Mouse (Mus musculus) olfactory bulb, adult 2 months (tissue): ENCODE measurements around the gene BC004004. TPM values are rescaled to one million over a fixed set of nuclear protein-coding genes. Genes with fewer than 3 reads are reported as not detected.
"Not testable (repeated sequence)": the region's sequence is repeated elsewhere in the genome, so short reads cannot be mapped to it uniquely, and the experiment has no call there.

Experiments used
- H3K27ac ChIP-seq: fragments of 200-500 bp; 2 replicates; pipeline ENCODE4 v1.5.1; 2012; ENCODE audit warnings: low read depth, low read length; ENCODE audit not compliant: insufficient read depth
- H3K4me1 ChIP-seq: fragments of 200-500 bp; 2 replicates; pipeline ENCODE4 v1.6.1; 2012; ENCODE audit warnings: low read length; ENCODE audit not compliant: control insufficient read depth, insufficient read depth
- H3K4me3 ChIP-seq: fragments of 200-500 bp; 2 replicates; pipeline ENCODE4 v1.5.1; 2012; ENCODE audit warnings: mild to moderate bottlenecking, low read depth, low read length, moderate library complexity; ENCODE audit not compliant: insufficient read depth
- CTCF ChIP-seq: fragments of 200-500 bp; IDR thresholded peaks from 2 replicates; pipeline ENCODE4 v1.5.1; 2012; ENCODE audit warnings: low read depth, mild to moderate bottlenecking, low read length, moderate library complexity; ENCODE audit not compliant: insufficient read depth
- POLR2A ChIP-seq: fragments of 200-500 bp; IDR thresholded peaks from 2 replicates; pipeline ENCODE4 v1.6.1; 2012; ENCODE audit warnings: mild to moderate bottlenecking, low read depth, low read length, moderate library complexity; ENCODE audit not compliant: insufficient read depth
- WGBS: fragments of 180-500 bp; shearing (Covaris S2); methylation state at CpG from one replicate; pipeline ENCODE4 v1.1.7; 2018; 5-methylcytosine and 5-hydroxymethylcytosine counted together
- polyA plus RNA-seq: library from polyadenylated mRNA; stranded (reverse); fragments of >200 nt; gene quantifications from 2 replicates; pipeline ENCODE4 v1.2.4, GENCODE M21; 2012; ENCODE audit warnings: low replicate concordance; ENCODE audit not compliant: missing spikeins, insufficient read depth, insufficient read length

Gene BC004004
- polyA plus RNA-seq, 1 experiment: not detected

DNA sequence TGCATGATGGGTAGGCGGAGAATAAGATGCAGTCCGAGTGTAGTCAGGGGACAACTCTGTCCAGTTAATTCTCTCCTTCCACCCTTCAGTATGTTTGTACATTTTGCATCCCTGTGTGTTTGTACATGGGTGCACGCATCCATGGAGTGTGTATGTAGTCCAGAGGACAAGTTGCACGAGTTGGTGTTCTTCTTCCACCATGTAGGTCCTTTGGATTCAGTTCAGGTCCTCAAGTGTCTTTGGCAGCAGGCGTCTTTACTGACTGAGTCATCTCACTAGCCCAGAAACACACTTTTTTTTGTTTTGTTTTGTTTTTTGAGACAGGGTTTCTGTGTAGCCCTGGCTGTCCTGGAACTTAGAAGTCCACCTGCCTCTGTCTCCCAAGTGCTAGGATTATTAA, 74.7 kb downstream of the BC004004 start:
- TF ChIP-seq POLR2A: no peak
- TF ChIP-seq CTCF: no peak
- Histone ChIP-seq H3K4me1 (peaks cover 49% of the 10 kb centered on the region), H3K4me3 (no peak overlapping the region), H3K27ac (no peak overlapping the region)
- WGBS: 79% methylated on average over 5 of the region's 5 CpGs

DNA sequence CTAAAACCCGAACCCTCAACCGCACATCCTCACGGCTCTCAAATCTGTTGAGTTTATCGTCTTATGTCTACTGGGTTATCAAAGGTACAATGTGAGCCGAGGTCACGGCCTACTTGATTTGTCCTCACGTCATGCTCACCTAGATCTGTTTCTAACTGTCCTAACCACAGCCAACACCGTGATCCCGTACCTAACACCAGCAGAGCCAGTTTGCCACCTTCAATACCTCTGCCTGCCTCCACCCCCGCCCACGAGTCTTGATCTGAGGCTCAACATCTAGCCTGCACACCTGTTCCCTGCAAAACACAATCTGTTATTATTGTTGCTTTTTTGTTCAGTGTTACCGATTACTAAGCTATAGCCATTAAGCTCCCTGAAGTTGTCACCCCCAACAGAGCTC, 76.7 kb downstream of the BC004004 start:
- H3K4me3 ChIP-seq: no peak overlapping the region
- WGBS: 86% methylated on average over 12 of the region's 12 CpGs

DNA sequence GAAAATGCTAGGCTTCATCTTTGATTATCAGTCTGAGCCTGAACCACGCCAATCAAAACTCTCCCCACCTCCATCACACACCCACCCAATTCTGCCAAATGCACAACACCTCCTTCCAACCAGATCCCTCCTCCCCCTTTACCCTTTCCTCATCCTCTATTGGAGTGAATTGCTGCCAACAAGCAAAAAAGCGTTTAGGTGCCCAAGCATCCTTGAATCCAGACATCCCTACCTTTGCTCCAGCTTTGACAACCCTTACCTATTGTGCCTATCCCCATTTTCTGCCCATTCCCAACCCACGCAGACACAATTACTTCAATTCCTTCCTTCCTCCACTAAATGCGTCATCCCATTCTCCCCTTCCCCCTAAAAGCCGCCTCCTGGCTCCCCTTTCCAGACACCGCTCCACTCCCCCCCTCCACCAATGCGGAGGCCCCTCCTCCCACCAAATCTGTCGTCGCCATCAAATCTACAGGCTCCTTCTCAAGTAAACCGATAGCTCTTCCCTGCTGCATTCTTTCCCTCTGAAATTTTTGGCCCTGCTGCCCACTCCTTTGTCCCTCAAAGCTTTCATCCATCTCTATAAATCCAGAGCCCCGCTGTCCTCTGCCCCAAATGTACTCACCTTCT, 78.0 kb downstream of the BC004004 start:
- H3K4me1 ChIP-seq: peaks cover 23% of the 10 kb centered on the region
- TF ChIP-seq POLR2A: no peak
- no peak for TF ChIP-seq CTCF
- H3K4me3 ChIP-seq: peak overlapping the region; percentile 94
- H3K27ac ChIP-seq: peak overlapping the region; percentile 81
- 1% methylated on average over 11 of the region's 11 CpGs for WGBS

More for the DNA sequence above, 76.7 kb downstream of the BC004004 start:
- no peak for TF ChIP-seq POLR2A
- TF ChIP-seq CTCF: no peak
- Histone ChIP-seq H3K4me1 (peaks cover 35% of the 10 kb centered on the region), H3K27ac (no peak overlapping the region)

DNA sequence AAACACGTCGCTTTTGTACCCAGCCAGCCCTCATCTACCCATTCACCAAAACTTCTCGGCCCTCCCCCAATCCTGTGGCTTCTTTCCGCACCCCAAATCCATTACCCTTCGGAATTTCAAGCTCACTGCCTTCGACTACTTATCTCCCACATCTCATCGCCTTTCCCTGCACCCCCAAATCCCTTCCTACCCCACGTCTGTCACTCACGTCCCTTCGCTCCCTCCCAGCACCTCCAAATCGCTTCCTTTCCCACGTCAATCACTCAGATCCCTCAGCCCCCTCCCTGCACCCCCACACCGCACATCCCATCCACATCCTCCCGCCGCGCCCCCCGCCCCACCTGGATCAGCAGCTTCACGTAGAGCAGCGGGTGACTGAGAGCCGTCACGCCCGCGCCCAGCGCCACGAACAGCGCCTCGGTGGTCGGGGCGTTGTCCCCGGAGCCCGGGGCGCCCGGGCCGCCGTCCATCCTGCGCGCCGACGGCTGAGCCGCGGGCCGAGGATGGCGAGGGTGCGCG, 78.6 kb downstream of the BC004004 start:
- Histone ChIP-seq H3K4me1 (peaks cover 18% of the 10 kb centered on the region), H3K27ac (peak overlapping the region; percentile 81), H3K4me3 (peak overlapping the region; percentile 94)
- under 1% methylated on average over 45 of the region's 45 CpGs for WGBS
- no peak for TF ChIP-seq POLR2A
- no peak for TF ChIP-seq CTCF

DNA sequence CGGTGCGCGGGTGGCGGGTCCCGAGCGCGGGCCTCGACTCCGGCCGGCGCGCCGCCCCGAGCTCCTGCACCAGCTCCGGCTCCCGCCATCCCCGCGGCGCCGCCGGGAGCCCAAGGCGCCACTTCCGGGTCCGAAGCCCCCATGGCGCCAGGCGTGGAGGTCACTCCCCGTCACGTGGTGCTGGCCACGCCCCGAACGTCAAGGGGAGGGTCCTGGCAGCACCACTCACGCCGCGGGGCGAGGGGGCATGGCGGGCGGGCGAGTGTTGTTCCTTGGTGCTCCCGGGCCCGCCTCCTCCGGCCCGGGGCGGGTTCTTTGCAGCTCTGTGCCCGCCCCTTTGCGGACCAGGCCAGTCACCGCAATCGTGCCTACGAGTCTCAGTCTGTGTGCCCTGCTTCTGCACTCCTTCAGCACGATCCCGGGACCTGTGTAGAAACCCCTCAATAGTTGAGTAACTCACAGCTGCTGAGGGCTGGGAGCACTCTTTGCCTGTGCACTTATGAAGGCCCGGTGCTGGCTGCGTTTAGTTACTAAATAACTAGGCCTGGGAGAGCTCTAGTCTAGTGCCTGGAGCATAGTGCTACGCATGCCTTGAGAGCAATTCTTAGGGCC, 79.2 kb downstream of the BC004004 start, which contains the start of gene Mtch1:
Mtch1 (minus strand) TSS at position 290 of the 612 bp plus-strand sequence.
- TF ChIP-seq POLR2A (peak; percentile 51), CTCF (no peak)
- Histone ChIP-seq H3K4me1 (peaks cover 13% of the 10 kb centered on the region), H3K27ac (peak within 1 kb of the TSS; percentile 81), H3K4me3 (peak within 1 kb of the TSS; percentile 94)
- WGBS: under 1% methylated on average over 52 of the region's 53 CpGs

DNA sequence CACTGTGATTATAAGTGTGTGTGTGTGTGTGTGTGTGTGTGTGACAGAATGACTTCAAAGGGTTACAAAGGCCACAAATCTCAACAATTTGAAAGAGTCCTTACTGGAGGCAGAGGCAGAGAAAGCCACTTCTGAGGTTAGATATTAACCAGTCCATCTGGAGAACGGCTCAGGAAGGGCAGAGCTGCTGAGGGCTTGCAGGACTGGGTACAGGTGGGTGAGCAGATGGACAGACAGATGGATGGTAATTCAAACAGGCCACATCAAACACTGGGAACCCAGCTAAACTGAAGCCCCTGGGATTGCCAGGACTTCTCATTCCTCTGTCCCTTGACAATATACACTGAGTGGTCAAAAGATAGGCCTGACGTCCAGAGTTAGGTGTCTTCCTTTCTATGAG, 80.4 kb downstream of the BC004004 start:
- H3K4me1 ChIP-seq: peaks cover 11% of the 10 kb centered on the region
- 96% methylated on average over 2 of the region's 2 CpGs for WGBS

DNA sequence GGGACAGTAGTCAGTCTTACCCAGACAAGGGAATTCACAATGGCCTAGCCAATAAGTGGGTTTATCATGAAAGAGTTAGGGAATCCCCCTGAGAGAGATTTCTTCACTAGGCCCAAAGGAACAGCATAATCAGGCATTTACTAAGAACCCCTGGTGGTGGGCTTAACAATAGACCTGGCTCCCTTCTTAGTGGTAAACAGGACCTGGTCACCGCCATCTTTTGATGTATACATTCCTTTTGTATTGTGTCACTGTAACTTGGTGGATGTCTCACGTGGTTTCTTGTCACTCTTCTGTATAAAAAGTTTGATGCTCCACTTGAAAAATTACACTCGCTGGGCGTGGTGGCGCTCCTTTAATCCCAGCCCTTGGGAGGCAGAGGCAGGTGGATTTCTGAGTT, 82.5 kb downstream of the BC004004 start:
- H3K27ac ChIP-seq, H3K4me3 ChIP-seq: not testable (repeated sequence)
- 76% methylated on average over 5 of the region's 5 CpGs for WGBS

More for the DNA sequence above, 80.4 kb downstream of the BC004004 start:
- no peak overlapping the region for H3K4me3 ChIP-seq
- no peak overlapping the region for H3K27ac ChIP-seq
- TF ChIP-seq POLR2A: no peak
- no peak for TF ChIP-seq CTCF

DNA sequence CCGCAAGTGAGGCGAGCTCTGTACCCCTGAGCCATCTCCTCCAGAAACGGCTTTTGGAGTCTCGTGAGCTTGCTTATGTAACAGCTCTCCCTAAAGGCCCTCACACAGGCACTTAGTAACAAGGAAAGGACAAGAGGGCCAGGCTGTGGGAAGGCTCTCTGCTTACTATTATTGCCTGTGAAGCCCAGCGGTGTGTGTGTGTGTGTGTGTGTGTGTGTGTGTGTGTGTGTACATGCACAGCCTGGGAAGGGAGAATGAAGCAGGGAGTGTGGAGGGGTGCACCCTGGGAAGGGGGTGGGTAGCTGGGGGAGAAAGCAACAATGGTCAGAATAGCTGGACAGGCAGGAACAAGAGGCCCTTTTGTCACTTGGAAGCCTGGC, 86.9 kb downstream of the BC004004 start:
- Histone ChIP-seq H3K4me3 (no peak overlapping the region), H3K27ac (peak overlapping the region; percentile 69), H3K4me1 (peaks cover 23% of the 10 kb centered on the region)
- TF ChIP-seq POLR2A (no peak), CTCF (no peak)
- 25% methylated on average over 5 of the region's 5 CpGs for WGBS

More for the DNA sequence above, 82.5 kb downstream of the BC004004 start:
- H3K4me1 ChIP-seq: peaks cover 12% of the 10 kb centered on the region

DNA sequence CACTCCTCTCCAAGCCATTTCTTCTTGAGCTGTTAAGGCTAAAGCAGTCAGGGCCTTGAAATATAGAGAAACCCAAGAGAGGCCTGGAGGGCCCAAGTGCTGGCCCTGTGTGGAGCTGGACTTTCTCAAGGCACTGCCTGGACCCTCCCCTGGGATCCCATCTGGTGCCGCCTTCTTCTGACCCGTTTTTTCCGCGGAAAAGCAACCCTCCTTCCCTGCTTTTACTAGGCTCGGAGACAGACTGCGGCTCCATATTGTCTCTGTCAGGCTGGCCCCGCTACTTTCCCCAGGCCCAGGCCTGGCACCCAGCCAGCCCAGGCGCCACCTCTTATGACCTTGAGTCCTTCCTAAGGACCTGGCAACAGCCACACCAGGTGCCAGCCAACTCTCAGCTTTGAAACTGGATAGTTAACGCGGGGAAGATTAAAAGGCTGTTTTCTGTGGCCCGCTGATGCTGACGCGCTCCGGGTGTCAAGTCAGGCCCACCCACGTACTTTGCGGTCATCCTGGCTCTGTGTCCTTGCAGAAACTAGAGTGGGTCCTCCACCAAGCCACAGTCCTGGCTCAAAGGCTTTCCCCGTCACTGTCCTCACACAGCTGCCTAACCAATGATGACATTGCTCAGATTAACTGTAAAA, 87.4 kb downstream of the BC004004 start:
- 27% methylated on average over 17 of the region's 17 CpGs for WGBS
- Histone ChIP-seq H3K27ac (peak overlapping the region; percentile 69), H3K4me3 (no peak overlapping the region), H3K4me1 (peaks cover 23% of the 10 kb centered on the region)
- TF ChIP-seq CTCF (no peak), POLR2A (no peak)
